Mouse (Mus musculus) right cerebral cortex, postnatal 25 days (tissue): Measurements from ENCODE around the gene Nr3c2.

Experiments
- DNase-seq: peaks from one replicate; pipeline ENCODE4 v3.0.0; 2022

The Nr3c2 gene

GRCm38 (mm10) chr8:77175471-77175870 lies 276.2 kb downstream of the Nr3c2 start:
- DNase-seq = no peak

GRCm38 (mm10) chr8:77176343-77176742 lies 277.1 kb downstream of the Nr3c2 start:
- no peak for DNase-seq

- no peak for DNase-seq
Observed at GRCm38 (mm10) chr8:77185816-77186215, 286.6 kb downstream of the Nr3c2 start.

GRCm38 (mm10) chr8:77186914-77187536 lies 287.8 kb downstream of the Nr3c2 start:
- DNase-seq = no peak

DNA sequence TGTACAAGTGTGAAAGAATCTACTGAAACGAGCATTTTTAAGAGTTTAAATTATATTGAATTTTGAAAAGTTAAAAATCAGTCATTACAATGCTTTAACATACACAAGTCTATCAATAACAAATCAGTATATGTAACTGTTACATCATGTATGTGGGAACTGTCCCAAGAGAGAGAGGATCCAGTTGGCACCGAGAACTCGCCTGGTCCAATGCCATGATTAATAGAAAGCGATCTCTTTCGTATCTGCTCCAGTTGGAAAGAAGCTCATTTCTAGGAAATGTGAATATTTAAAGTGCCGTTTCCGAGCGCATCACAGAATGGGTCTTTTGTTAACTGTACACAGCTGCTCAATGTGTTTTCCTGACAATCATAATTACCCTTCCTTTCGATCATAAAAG lies 288.5 kb downstream of the Nr3c2 start:
- DNase-seq = no peak

- no peak for DNase-seq
Observed at GRCm38 (mm10) chr8:77188298-77188697, 289.1 kb downstream of the Nr3c2 start.

GRCm38 (mm10) chr8:77189318-77189717 lies 290.1 kb downstream of the Nr3c2 start:
- peak; percentile 42 for DNase-seq

GRCm38 (mm10) chr8:77190393-77190792 lies 291.2 kb downstream of the Nr3c2 start:
- no peak for DNase-seq

DNA sequence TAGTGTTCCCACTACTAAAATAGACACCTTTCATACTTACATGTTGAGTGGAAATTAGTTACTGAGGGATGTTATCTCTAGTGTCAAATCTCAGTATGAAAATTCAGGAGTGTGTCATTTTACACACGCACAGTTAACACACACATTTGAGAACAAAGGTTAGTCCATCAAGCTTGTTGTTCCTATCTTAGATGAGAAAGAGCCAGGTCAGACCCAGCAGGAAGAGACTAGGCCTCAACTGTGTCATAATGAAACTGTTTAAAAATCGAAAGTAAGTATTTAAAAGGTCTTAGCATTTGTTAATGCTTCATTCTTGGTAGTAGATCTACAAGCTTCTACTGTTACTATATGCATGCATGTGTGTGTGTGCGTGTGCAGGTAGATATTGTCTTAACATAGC lies 310.1 kb downstream of the Nr3c2 start:
- no peak for DNase-seq

GRCm38 (mm10) chr8:77213893-77214464 lies 314.7 kb downstream of the Nr3c2 start:
- no peak for DNase-seq

GRCm38 (mm10) chr8:77214665-77215064 lies 315.4 kb downstream of the Nr3c2 start:
- DNase-seq = no peak

- no peak for DNase-seq
Observed at GRCm38 (mm10) chr8:77215191-77215590, 315.9 kb downstream of the Nr3c2 start.

DNA sequence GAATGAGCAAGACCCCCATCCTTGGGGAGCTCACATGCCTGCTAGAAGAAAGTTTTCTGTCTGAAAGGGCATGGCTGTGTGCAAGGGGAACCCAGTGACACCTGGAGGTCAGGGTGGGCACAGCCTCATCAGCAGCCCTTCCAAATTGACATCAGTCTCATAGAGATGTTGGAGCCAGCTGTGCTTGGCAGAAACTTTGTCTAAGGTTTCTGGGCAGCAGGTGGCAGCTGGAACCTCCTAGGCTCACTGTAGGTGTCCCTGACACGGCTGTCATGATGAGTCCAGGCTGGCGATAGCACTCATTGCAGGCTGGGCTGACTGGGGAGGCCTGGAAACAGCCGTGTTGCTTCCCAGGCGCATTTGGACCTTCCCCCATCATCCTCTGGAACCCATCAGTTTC lies 323.9 kb downstream of the Nr3c2 start:
- no peak for DNase-seq

- no peak for DNase-seq
Observed at GRCm38 (mm10) chr8:77227742-77228141, 328.5 kb downstream of the Nr3c2 start.

- no peak for DNase-seq
Observed at GRCm38 (mm10) chr8:77228688-77229087, 329.4 kb downstream of the Nr3c2 start.

DNA sequence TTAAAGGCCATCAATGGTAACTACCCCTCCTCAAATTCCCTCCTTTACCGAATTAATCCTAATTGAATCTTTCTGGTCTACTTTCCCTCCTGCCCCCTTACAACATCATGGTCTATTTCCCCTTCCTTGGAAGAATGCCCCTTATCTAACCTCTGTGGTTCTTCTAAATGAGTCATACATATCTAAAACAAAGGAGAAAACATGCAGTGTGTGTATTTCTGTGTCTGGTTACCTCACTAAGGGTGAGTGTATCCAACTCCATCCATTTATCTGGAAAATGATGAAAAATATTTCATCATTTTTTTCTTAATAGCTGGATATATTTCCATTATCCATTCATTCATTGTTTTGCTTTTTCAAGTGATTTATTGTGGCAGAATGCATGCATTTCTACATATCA lies 332.0 kb downstream of the Nr3c2 start:
- no peak for DNase-seq

DNA sequence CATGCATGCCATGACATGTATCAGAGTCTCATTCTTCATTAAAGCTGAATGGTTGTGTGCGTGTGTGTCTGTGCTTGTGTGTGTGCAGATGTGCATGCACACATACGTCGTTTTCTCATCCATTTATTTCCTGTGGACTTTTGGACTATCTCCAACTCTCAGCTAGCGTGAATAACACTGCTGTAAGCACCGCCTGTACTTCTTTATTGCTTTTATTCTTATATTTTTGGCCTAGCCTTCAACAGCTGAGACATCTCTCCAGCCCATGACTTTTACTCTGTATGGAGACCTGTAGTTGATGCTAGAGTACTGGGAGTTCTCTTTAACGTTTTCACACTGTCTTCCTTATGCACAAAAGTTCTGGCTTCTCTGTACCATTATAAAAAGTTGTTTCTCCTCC lies 332.6 kb downstream of the Nr3c2 start:
- DNase-seq = no peak

- no peak for DNase-seq
Observed at GRCm38 (mm10) chr8:77232411-77232810, 333.2 kb downstream of the Nr3c2 start.

GRCm38 (mm10) chr8:77236701-77237100 lies 337.5 kb downstream of the Nr3c2 start:
- DNase-seq = no peak

DNA sequence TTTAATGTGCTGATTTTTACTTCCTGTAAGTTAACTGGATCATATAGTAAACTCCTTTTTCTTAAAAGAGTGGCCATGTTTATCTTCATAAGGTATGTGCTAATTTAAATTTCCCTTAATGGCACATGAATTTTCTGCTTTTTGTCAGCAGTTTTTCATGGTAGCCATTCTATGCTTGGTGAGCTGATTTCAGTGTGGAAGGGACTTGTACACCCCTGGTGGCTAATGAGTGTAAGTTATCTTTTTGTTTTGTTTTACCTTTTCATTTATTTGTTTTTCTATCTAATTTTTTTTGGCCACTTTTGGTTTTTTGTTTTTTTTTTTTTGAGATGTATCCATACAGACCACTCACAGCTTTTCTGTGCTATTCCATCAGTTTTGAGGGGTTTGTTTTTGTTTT lies 340.2 kb downstream of the Nr3c2 start:
- no peak for DNase-seq

GRCm38 (mm10) chr8:77241381-77241780 lies 342.1 kb downstream of the Nr3c2 start:
- no peak for DNase-seq

DNA sequence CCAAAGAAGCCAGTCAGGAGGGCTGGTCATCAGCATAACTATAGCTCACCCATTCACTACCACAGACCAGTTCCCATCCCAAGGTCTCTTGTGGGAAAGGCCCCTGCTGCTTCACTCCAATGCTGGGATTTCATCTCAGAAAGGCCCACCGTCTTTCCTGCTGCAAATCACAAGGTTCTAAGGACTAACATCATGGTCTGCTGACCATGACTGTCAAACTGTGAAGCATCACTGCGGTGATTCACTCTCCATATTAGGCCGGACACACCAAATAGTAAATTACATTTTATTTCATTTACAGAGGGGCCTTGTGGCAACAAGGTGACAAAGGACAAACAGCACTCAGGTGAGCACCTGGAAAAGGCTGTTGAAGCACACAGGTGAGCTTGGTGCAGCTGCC lies 350.9 kb downstream of the Nr3c2 start:
- no peak for DNase-seq

- no peak for DNase-seq
Observed at GRCm38 (mm10) chr8:77251134-77251533, 351.9 kb downstream of the Nr3c2 start.

GRCm38 (mm10) chr8:77254466-77254865 lies 355.2 kb downstream of the Nr3c2 start:
- no peak for DNase-seq

DNA sequence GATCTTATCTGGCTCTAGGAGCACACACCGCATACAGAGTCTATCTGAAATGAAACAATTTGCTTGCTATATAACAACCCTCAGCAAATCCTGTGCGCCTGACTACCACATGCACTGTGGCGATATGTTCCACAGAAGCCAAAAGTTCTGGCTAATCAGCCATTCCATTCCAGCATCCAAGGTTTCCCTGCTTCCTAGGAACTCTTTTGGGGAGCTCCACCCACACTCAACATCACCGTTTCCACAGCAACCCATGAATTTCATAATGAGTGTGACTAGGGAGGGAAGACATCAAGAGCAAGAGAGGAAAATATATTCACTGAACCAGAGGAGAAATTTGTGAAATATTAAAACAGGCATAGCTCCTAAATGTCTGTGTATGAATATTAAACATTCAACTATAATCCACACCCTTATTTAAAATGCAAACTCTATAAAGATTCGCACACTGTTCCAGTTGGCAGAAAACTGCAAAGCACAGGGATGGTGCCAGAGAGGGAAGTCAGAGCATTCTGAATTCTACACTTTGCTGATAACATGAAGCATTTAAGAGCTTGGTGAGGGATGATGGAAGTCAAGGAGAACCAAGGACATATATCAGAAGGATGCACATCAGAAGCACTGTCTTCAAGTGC lies 357.3 kb downstream of the Nr3c2 start:
- peak; percentile 53 for DNase-seq
